8 mouse cellular contexts compared by ENCODE assay signal in the genomic region with DNA sequence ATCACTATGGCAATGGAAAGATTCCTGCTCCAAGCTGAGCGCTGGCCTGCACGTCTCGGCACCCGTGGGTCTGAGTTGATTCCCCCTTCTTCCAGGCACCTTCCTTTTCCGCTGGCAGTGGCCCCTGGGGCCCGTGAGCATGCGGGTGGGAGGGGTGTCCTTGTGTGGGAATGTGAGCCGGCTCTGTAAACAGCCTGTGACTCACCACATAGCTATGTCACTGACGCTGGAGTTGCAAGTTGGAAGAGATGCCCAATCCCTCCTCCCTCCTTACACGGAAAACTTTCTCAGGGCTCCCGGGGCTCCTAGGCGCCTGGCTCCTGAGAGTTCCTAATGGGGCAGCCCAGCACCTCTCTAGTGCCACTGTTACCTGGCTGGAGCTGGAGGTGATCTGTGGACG. TPM values are rescaled to one million over a fixed set of nuclear protein-coding genes. Genes with fewer than 3 reads are reported as not detected.
A peak's percentile ranks its signal among the peaks of the same experiment; 100 is the strongest.
DNase-seq lines count a peak whose midpoint lies in the region; ATAC-seq and TF ChIP-seq lines count a peak whose summit lies in the region.

No protein-coding gene starts in this region.

- H3K36me3 ChIP-seq in C2C12 (ENCODE audit: control insufficient read depth, insufficient read depth), result peaks cover 23% of the 10 kb centered on the region
- peaks cover 10% of the 10 kb centered on the region for H3K36me3 ChIP-seq in hindbrain, embryonic 16.5 days (ENCODE audit: control insufficient read depth, insufficient read depth, low read length)
- H3K36me3 ChIP-seq in limb, embryonic 10.5 days, result peaks cover 24% of the 10 kb centered on the region
- peaks cover 24% of the 10 kb centered on the region for H3K36me3 ChIP-seq in midbrain, embryonic 13.5 days

- no peak for TF ChIP-seq POLR2A in brain, embryonic 14.5 days (IDR thresholded peaks at IDR 0.05; ENCODE audit: borderline replicate concordance, extremely low read depth, insufficient read depth, insufficient read length, poor library complexity, severe bottlenecking)

- TF ChIP-seq CTCF in C2C12 (IDR thresholded peaks at IDR 0.05; ENCODE audit: control insufficient read depth, insufficient read depth, insufficient read length), result no peak
- no peak for TF ChIP-seq CTCF in brain, embryonic 14.5 days (IDR thresholded peaks at IDR 0.05; ENCODE audit: borderline replicate concordance, extremely low read depth, insufficient read depth, insufficient read length)

- WGBS in hindbrain, embryonic 16.5 days, result 7% methylated on average over 13 of the region's 13 CpGs
- 25% methylated on average over 13 of the region's 13 CpGs for WGBS in limb, embryonic 10.5 days
- WGBS in midbrain, embryonic 13.5 days, result 24% methylated on average over 13 of the region's 13 CpGs

- peaks cover 66% of the 10 kb centered on the region for H3K79me2 ChIP-seq in C2C12 (ENCODE audit: control insufficient read depth, insufficient read depth)

- H3K4me3 ChIP-seq in C2C12 (ENCODE audit: insufficient read depth, poor library complexity, severe bottlenecking), result no peak overlapping the region
- no peak overlapping the region for H3K4me3 ChIP-seq in hindbrain, embryonic 16.5 days (ENCODE audit: low read length)
- H3K4me3 ChIP-seq in limb, embryonic 10.5 days, result no peak overlapping the region
- H3K4me3 ChIP-seq in midbrain, embryonic 13.5 days (replicated peaks), result peak overlapping the region; percentile 4; the same call in 1 of the 2 replicates

- H3K4me2 ChIP-seq in hindbrain, embryonic 16.5 days (ENCODE audit: low read length), result peak overlapping the region; percentile 66
- peak overlapping the region; percentile 73 for H3K4me2 ChIP-seq in midbrain, embryonic 13.5 days (replicated peaks)

- peak overlapping the region; percentile 25 for H3ac ChIP-seq in C2C12 (ENCODE audit: control insufficient read depth, insufficient read length, low read depth)

- peaks cover 38% of the 10 kb centered on the region for H3K79me3 ChIP-seq in C2C12 (ENCODE audit: low read depth)

- no peaks in the 10 kb centered on the region for H3K27me3 ChIP-seq in C2C12 (ENCODE audit: control insufficient read depth, insufficient read depth, insufficient read length)
- H3K27me3 ChIP-seq in hindbrain, embryonic 16.5 days (replicated peaks; ENCODE audit: control insufficient read depth, insufficient read depth, low read length), result no peaks in the 10 kb centered on the region
- peaks cover 8% of the 10 kb centered on the region; the same call in 1 of the 2 replicates for H3K27me3 ChIP-seq in limb, embryonic 10.5 days (ENCODE audit: low read depth, poor library complexity, severe bottlenecking)
- peaks cover 21% of the 10 kb centered on the region for H3K27me3 ChIP-seq in midbrain, embryonic 13.5 days

- peaks cover 39% of the 10 kb centered on the region for H3K4me1 ChIP-seq in hindbrain, embryonic 16.5 days (ENCODE audit: control insufficient read depth, insufficient read depth, low read depth, low read length)
- H3K4me1 ChIP-seq in limb, embryonic 10.5 days, result peaks cover 51% of the 10 kb centered on the region
- H3K4me1 ChIP-seq in midbrain, embryonic 13.5 days (replicated peaks), result peaks cover 61% of the 10 kb centered on the region

- peak; percentile 16 for ATAC-seq in hindbrain, embryonic 16.5 days
- ATAC-seq in midbrain, embryonic 13.5 days, result peak; percentile 21

- peak; percentile 88 for DNase-seq in brain, embryonic 14.5 days (ENCODE audit: low read depth)
- DNase-seq in gastrocnemius, adult 8-10 months (ENCODE audit: low spot score in 2 of 2), result peak; percentile 92 to 94
- DNase-seq in limb, embryonic 10.5 days (ENCODE audit: low spot score), result no peak
- peak; percentile 84 for DNase-seq in testis, postnatal 10 days (ENCODE audit: low spot score)
- DNase-seq in T-cell, adult 2 months (ENCODE audit: low spot score), result no peak

- no peaks in the 10 kb centered on the region for H3K9me3 ChIP-seq in hindbrain, embryonic 16.5 days (ENCODE audit: control insufficient read depth, low read length)
- H3K9me3 ChIP-seq in limb, embryonic 10.5 days (replicated peaks), result no peaks in the 10 kb centered on the region
- H3K9me3 ChIP-seq in midbrain, embryonic 13.5 days, result no peaks in the 10 kb centered on the region

- H3K27ac ChIP-seq in hindbrain, embryonic 16.5 days (ENCODE audit: low read depth, low read length), result no peak overlapping the region; the same call in 1 of the 2 replicates
- H3K27ac ChIP-seq in limb, embryonic 10.5 days, result peak overlapping the region; percentile 12; the same call in 1 of the 2 replicates
- H3K27ac ChIP-seq in midbrain, embryonic 13.5 days, result peak overlapping the region; percentile 97

- no peak overlapping the region; the same call in 1 of the 2 replicates for H3K9ac ChIP-seq in hindbrain, embryonic 16.5 days (ENCODE audit: low read depth, low read length)
- peak overlapping the region; percentile 51; the same call in 1 of the 2 replicates for H3K9ac ChIP-seq in midbrain, embryonic 13.5 days (replicated peaks)

TF ChIP-seq in C2C12, 6 proteins besides CTCF, POLR2A, EP300 and RAD21:
- TF ChIP-seq CEBPB (IDR thresholded peaks at IDR 0.05; ENCODE audit: low read depth) (no peak), FOSL1 (IDR thresholded peaks at IDR 0.05; ENCODE audit: insufficient read depth, low read length, poor library complexity, severe bottlenecking) (peak; percentile 38), MAX (IDR thresholded peaks at IDR 0.05) (peak; percentile 92)

RNA-seq across cellular contexts. Expression of a gene that starts 5.6 kb away (rescaled TPM):
- 11.9 TPM for polyA plus RNA-seq in C2C12 (2012; fragmentation: generic; extraction: Trizol)
- 12.6 and 13.6 TPM in 2 replicates for polyA plus RNA-seq in brain, embryonic 14.5 days (2012; rRNA removed)
- total RNA-seq in gastrocnemius, adult 8-10 months (2022), result 10 to 100 TPM; 15.2 to 21.2 (median 18.1) TPM
- 12.1 and 13.0 TPM in 2 replicates for polyA plus RNA-seq in hindbrain, embryonic 16.5 days (2015; fragmentation: Nextera tagmentation; extraction: Ambion mirVana)
- 7.1 and 8.1 TPM in 2 replicates for polyA plus RNA-seq in limb, embryonic 10.5 days (2016; fragmentation: Nextera tagmentation; extraction: Ambion mirVana)
- polyA plus RNA-seq in midbrain, embryonic 13.5 days (2015; fragmentation: Nextera tagmentation; extraction: Ambion mirVana), result 15.4 TPM in 2 replicates

RNA-seq across cellular contexts. Expression of a gene that starts 21.4 kb away (rescaled TPM):
- polyA plus RNA-seq in C2C12 (2012; fragmentation: generic; extraction: Trizol), result 43.1 TPM
- polyA plus RNA-seq in brain, embryonic 14.5 days (2012; rRNA removed), result 56.5 and 72.9 TPM in 2 replicates
- total RNA-seq in gastrocnemius, adult 8-10 months (2022), result 10 to 100 TPM; 29.3 to 37.0 (median 32.3) TPM
- polyA plus RNA-seq in hindbrain, embryonic 16.5 days (2015; fragmentation: Nextera tagmentation; extraction: Ambion mirVana), result 27.1 and 32.6 TPM in 2 replicates
- 42.5 and 43.7 TPM in 2 replicates for polyA plus RNA-seq in limb, embryonic 10.5 days (2016; fragmentation: Nextera tagmentation; extraction: Ambion mirVana)
- 24.0 and 28.9 TPM in 2 replicates for polyA plus RNA-seq in midbrain, embryonic 13.5 days (2015; fragmentation: Nextera tagmentation; extraction: Ambion mirVana)

RNA-seq across cellular contexts. Expression of a gene that starts 22.8 kb away (rescaled TPM):
- polyA plus RNA-seq in C2C12 (2012; fragmentation: generic; extraction: Trizol), result 0.13 TPM
- polyA plus RNA-seq in brain, embryonic 14.5 days (2012; rRNA removed), result 0.34 and 0.57 TPM in 2 replicates
- 1 to 10 TPM in 2 of 4 experiments, under 1 TPM in 2; 0.41 to 1.4 (median 0.88) TPM for total RNA-seq in gastrocnemius, adult 8-10 months (2022)
- 0.05 and 0.09 TPM in 2 replicates for polyA plus RNA-seq in hindbrain, embryonic 16.5 days (2015; fragmentation: Nextera tagmentation; extraction: Ambion mirVana)
- 2.1 and 2.2 TPM in 2 replicates for polyA plus RNA-seq in limb, embryonic 10.5 days (2016; fragmentation: Nextera tagmentation; extraction: Ambion mirVana)
- polyA plus RNA-seq in midbrain, embryonic 13.5 days (2015; fragmentation: Nextera tagmentation; extraction: Ambion mirVana), result 0.19 and 0.35 TPM in 2 replicates

RNA-seq across cellular contexts. Expression of a gene that starts 29.3 kb away (rescaled TPM):
- 0.14 TPM for polyA plus RNA-seq in C2C12 (2012; fragmentation: generic; extraction: Trizol)
- polyA plus RNA-seq in brain, embryonic 14.5 days (2012; rRNA removed), result 0.53 TPM in 1 of 2 replicates, not detected in the other
- total RNA-seq in gastrocnemius, adult 8-10 months (2022), result not detected
- polyA plus RNA-seq in hindbrain, embryonic 16.5 days (2015; fragmentation: Nextera tagmentation; extraction: Ambion mirVana), result not detected in 2 replicates
- not detected in 2 replicates for polyA plus RNA-seq in limb, embryonic 10.5 days (2016; fragmentation: Nextera tagmentation; extraction: Ambion mirVana)
- not detected in 2 replicates for polyA plus RNA-seq in midbrain, embryonic 13.5 days (2015; fragmentation: Nextera tagmentation; extraction: Ambion mirVana)

RNA-seq across cellular contexts. Expression of a gene that starts 29.8 kb away (rescaled TPM):
- 68.8 TPM for polyA plus RNA-seq in C2C12 (2012; fragmentation: generic; extraction: Trizol)
- 50.6 and 73.4 TPM in 2 replicates for polyA plus RNA-seq in brain, embryonic 14.5 days (2012; rRNA removed)
- 10 to 100 TPM in 1 of 4 experiments, 1 to 10 TPM in 3; 7.8 to 10.4 (median 8.8) TPM for total RNA-seq in gastrocnemius, adult 8-10 months (2022)
- 70.7 and 73.0 TPM in 2 replicates for polyA plus RNA-seq in hindbrain, embryonic 16.5 days (2015; fragmentation: Nextera tagmentation; extraction: Ambion mirVana)
- polyA plus RNA-seq in limb, embryonic 10.5 days (2016; fragmentation: Nextera tagmentation; extraction: Ambion mirVana), result 89.9 and 116 TPM in 2 replicates
- polyA plus RNA-seq in midbrain, embryonic 13.5 days (2015; fragmentation: Nextera tagmentation; extraction: Ambion mirVana), result 78.6 and 81.9 TPM in 2 replicates

Comparison
In these comparisons a context has a peak if more than half of its experiments do, and no peak if none do; other contexts are left out.
1. DNase-seq: peak in brain, embryonic 14.5 days (single experiment), gastrocnemius, adult 8-10 months (2 of 2) and testis, postnatal 10 days (single experiment); none in limb, embryonic 10.5 days (single experiment) and T-cell, adult 2 months (single experiment).